Mouse (Mus musculus) heart, postnatal 0 days (tissue): ENCODE measurements at regions not wholly inside any gene's neighbourhood (a gene's known extent, or its start where the extent isn't known, plus 50 kb on each side); places are given as distances from the start of the nearest gene placed in this dataset.

Experiments
- CTCF ChIP-seq: IDR thresholded peaks from 2 replicates; pipeline ENCODE4 v1.5.1; 2016; ENCODE audit warnings: antibody characterized with exemption, control low read depth, low read depth
- EP300 ChIP-seq: IDR thresholded peaks from 2 replicates; pipeline ENCODE4 v1.6.1; 2016; ENCODE audit warnings: antibody characterized with exemption, low read depth

DNA sequence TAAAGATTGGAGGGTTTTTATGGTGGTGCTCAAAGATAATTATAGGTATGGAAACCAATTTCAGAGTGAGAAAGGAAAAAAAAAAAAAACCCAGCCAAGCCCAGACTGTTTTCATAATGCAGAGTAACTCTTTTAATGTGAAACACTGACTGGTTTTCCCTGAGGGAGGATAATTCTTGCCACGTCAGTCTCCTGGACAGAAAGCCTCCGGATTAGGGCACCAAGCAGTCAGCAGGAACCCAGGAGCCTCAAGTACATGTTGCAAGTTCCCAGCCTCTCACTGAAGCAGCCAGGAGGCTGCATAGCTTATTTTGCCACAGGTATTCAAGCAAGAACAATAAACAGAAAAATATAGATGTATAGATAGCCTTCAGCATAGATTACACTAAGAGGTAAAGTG, 378.9 kb upstream of the Noct start:
- TF ChIP-seq EP300 (no peak), CTCF (no peak)
